Mouse (Mus musculus) kidney, adult 2 months (tissue): Measurements from ENCODE around the gene Ntn4. TPM values are rescaled to one million over a fixed set of nuclear protein-coding genes. Genes with fewer than 3 reads are reported as not detected.

Experiments
- DNase-seq: peaks from one replicate; pipeline ENCODE4 v3.0.0; 2021
- H3K27ac ChIP-seq: fragments of 200-500 bp; 2 replicates; pipeline ENCODE4 v1.5.1; 2012; ENCODE audit warnings: low read depth, low read length, control low read depth, inconsistent platforms; ENCODE audit not compliant: insufficient read depth
- H3K27me3 ChIP-seq: fragments of 200-500 bp; replicated peaks from 2 replicates; pipeline ENCODE4 v1.6.1; 2012; ENCODE audit warnings: mild to moderate bottlenecking, moderate library complexity, low read length, inconsistent platforms; ENCODE audit not compliant: control insufficient read depth, insufficient read depth
- H3K36me3 ChIP-seq: fragments of 200-500 bp; 2 replicates; pipeline ENCODE4 v1.6.1; 2012; ENCODE audit warnings: mild to moderate bottlenecking, moderate library complexity, low read length, inconsistent platforms; ENCODE audit not compliant: control insufficient read depth, insufficient read depth
- H3K4me1 ChIP-seq: fragments of 200-500 bp; 2 replicates; pipeline ENCODE4 v1.6.1; 2011; ENCODE audit warnings: low read length; ENCODE audit not compliant: control insufficient read depth, insufficient read depth
- H3K4me3 ChIP-seq: fragments of 200-500 bp; 2 replicates; pipeline ENCODE4 v1.5.1; 2011; ENCODE audit warnings: mild to moderate bottlenecking, low read depth, low read length, control low read depth; ENCODE audit not compliant: insufficient read depth
- CTCF ChIP-seq: fragments of 200-500 bp; conservative IDR thresholded peaks from 2 replicates; pipeline ENCODE4 v1.5.1; 2011; ENCODE audit warnings: low read depth, mild to moderate bottlenecking, control low read depth, low read length, moderate library complexity, mixed read lengths; ENCODE audit not compliant: insufficient read depth, insufficient read length
- POLR2A ChIP-seq: fragments of 200-500 bp; IDR thresholded peaks from one replicate; pipeline ENCODE4 v1.6.1; 2011; ENCODE audit warnings: low read depth, low read length, control low read depth
- WGBS: fragments of 180-500 bp; shearing (Covaris S2); methylation state at CpG from one replicate; pipeline ENCODE4 v1.1.7; 2018; 5-methylcytosine and 5-hydroxymethylcytosine counted together
- polyA plus RNA-seq: library from polyadenylated mRNA; depleted of rRNA; stranded (reverse); fragments of >200 nt; gene quantifications from 2 replicates; pipeline ENCODE4 v1.2.3, GENCODE M21; 2012

Ntn4 gene
- polyA plus RNA-seq, 1 experiment, result 35.1 TPM

DNA sequence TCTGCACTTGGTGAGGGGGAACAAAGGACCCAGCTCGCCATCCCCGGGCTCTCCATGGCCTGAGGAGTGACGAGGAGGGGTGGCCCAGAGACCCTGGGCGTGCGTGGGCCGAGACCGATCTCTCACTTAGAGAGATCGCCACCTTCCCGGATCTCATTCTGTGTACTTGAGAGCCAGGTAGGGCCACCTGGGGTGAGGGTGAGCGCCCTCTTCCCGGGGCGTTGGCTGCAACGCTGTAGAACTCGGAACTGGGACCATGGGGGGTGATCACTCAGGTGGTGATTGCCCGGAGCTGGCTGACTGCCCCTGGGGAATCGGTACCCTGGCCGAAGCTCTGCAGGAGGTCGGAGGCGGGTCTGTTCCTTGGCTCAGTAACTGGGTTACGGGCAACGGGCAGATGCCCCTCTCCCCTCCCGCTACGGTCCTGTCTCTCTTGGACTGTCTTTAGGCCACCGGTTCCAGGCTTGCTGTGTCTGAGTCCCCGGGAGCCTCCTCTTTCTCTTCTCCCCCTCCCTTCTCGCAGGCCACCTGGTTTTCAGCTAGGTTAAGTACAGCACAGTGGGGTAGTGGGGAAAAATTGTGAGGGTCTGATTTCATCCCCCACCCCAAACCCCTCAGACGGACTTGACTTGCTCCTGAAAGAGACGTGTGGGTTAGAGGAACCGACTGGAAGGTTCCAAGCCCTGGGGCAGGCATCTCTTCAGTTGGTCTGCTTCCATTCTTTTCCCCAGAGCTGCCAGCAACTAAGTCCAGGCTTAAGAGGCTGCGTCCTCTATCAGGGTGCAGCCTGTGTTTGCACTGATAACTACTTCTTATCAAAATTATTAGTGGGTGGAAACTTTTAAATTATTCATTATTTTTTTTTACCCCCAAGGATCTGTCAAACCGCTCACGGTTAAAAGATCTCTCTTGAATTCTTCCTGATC is 1.6 kb downstream of the Ntn4 start:
- peak; percentile 93 for DNase-seq
- Histone ChIP-seq H3K4me3 (peak overlapping the region; percentile 83), H3K36me3 (no peaks in the 10 kb centered on the region; the same call in 1 of the 2 replicates), H3K4me1 (peaks cover 3% of the 10 kb centered on the region; the same call in 1 of the 2 replicates), H3K27ac (peak overlapping the region; percentile 78), H3K27me3 (no peaks in the 10 kb centered on the region)
- 12% methylated on average over 32 of the region's 32 CpGs for WGBS
- no peak for TF ChIP-seq CTCF
- TF ChIP-seq POLR2A, result no peak

DNA sequence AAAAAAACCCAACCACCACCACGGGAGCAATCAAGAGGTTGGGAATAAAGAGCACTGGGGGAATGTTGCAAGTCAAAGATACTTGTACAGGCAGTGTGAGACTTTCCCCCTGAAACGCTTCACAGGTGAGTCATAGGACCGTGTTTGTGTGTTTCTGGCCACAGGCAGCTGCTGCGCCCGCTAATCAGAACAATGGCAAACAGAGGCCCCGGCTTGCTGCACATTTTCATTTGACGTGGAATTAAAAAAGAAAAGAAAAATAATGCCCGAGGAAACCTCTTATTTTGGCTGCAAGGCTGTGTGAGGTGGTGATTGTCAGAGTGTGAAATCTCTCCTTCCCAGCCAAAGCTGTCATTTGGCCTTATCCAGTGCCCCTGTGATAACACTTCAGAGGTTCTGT is 2.4 kb downstream of the Ntn4 start:
- H3K27me3 ChIP-seq, result no peaks in the 10 kb centered on the region
- 58% methylated on average over 8 of the region's 8 CpGs for WGBS

DNA sequence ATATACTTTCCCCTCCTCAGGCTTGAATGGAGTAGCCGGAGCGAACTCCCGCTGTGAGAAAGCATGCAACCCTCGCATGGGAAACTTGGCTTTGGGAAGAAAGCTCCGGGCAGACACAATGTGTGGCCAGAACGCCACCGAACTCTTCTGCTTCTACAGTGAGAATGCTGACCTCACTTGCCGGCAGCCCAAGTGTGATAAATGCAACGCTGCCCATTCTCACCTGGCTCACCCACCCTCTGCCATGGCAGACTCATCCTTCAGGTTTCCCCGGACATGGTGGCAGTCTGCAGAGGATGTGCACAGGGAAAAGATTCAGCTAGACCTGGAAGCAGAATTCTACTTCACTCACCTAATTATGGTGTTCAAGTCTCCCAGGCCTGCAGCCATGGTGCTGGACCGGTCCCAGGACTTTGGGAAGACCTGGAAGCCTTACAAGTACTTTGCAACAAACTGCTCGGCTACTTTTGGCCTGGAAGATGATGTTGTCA is 4.0 kb downstream of the Ntn4 start:
- TF ChIP-seq POLR2A, result no peak
- TF ChIP-seq CTCF, result no peak
- no peaks in the 10 kb centered on the region; the same call in 1 of the 2 replicates for H3K36me3 ChIP-seq
- 85% methylated on average over 12 of the region's 12 CpGs for WGBS
- peaks cover 3% of the 10 kb centered on the region; the same call in 1 of the 2 replicates for H3K4me1 ChIP-seq
- H3K27ac ChIP-seq, result no peak overlapping the region
- no peak for DNase-seq
- no peak overlapping the region for H3K4me3 ChIP-seq
- no peaks in the 10 kb centered on the region for H3K27me3 ChIP-seq

More for the DNA sequence above, 2.4 kb downstream of the Ntn4 start:
- TF ChIP-seq CTCF, result no peak
- no peak for TF ChIP-seq POLR2A
- Histone ChIP-seq H3K36me3 (no peaks in the 10 kb centered on the region; the same call in 1 of the 2 replicates), H3K4me1 (peaks cover 3% of the 10 kb centered on the region; the same call in 1 of the 2 replicates), H3K4me3 (no peak overlapping the region), H3K27ac (no peak overlapping the region)
- DNase-seq, result no peak

DNA sequence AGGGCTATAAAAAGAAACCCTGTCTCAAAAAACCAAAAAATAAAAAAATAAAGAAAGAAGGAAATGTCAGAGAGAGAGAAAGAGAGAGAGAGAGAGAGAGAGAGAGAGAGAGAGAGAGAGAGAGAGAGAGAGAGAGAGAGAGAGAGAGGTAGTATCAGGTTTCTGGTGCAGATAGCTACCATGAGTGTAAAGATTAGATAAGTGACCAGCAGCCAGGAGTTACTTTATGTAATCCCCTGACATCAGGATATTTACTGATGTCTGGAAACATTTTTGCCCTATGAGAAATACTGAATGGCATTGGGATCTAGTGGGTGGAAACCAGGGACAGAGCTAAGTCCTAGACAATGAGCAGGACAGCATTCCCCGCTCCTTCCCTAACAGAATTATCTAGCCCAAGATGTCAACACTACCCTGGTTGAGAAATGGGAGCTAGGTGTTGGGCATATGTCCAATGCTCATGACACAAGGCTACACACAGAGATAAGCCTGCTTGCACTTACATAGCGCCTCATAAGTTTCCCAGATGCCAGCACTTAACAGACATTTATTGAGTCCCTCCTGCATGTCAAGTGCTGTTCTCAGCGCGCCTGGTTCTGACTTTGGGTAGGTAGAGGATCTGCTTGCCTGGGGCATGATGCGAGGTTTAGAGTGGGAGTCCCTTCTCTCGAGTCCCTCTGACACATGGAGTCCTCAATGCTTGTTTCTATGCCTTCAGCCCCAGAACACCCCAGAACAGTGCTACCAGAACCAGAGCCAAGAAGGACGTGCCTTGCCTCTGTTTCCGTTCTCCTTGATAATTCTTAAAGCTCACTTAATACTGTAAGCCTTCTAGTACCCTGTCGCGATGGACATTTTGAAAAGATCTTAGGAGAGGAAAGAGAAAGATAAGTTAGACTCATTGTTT is 7.4 kb downstream of the Ntn4 start:
- TF ChIP-seq CTCF (no peak), POLR2A (no peak)
- Histone ChIP-seq H3K27ac (no peak overlapping the region), H3K4me1 (no peaks in the 10 kb centered on the region), H3K36me3 (no peaks in the 10 kb centered on the region; the same call in 1 of the 2 replicates), H3K27me3 (no peaks in the 10 kb centered on the region), H3K4me3 (no peak overlapping the region)
- no peak for DNase-seq
- WGBS, result 93% methylated on average over 10 of the region's 10 CpGs

DNA sequence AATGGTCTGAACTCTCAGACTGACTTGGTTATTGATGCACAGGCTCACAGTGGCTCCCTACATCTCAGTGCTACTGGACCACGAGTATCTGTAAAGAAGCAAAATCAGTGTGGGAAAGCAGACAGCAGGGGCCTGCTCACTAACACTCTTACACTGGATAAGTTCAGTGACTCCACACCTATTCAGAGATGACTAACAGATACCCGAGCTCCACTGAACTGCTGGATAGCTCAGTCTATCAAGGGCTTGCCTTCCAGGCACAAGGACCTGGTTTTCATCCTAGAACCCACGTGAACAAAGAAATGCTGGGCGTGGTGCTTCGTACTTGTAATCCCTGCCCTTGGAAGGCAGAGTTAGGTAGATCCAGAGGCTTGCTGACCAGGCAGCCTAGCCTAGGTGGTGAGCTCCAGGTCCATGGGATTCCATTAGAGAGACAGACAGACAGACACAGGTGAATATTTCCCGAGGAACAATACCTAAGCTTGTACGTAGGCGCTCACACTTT is 8.2 kb downstream of the Ntn4 start:
- TF ChIP-seq CTCF (no peak), POLR2A (no peak)
- Histone ChIP-seq H3K27me3 (no peaks in the 10 kb centered on the region), H3K27ac (no peak overlapping the region), H3K4me3 (no peak overlapping the region), H3K4me1 (no peaks in the 10 kb centered on the region), H3K36me3 (no peaks in the 10 kb centered on the region; the same call in 1 of the 2 replicates)
- DNase-seq, result no peak
- 85% methylated on average over 8 of the region's 8 CpGs for WGBS

DNA sequence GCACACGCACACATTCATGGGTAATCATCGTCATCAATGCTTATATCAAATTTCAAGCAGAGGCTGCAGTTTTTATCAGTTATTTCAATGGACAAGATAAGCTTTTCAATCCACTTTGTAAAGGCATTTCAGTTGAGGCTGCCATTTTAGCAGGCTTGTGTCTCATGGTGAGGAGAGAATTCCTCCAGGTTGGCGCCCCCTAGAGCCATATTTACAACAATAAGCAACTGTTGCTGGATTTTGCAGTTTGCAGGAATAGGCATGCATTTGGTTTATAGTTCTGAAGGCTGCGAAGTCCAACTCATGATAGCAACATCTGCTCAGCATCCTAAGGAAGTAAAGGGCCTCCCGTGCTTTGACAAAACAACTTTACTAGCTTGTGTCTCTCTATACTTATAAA is 8.6 kb downstream of the Ntn4 start:
- Histone ChIP-seq H3K36me3 (no peaks in the 10 kb centered on the region; the same call in 1 of the 2 replicates), H3K4me1 (no peaks in the 10 kb centered on the region), H3K27ac (no peak overlapping the region), H3K4me3 (no peak overlapping the region), H3K27me3 (no peaks in the 10 kb centered on the region)
- 88% methylated on average over 5 of the region's 5 CpGs for WGBS
- TF ChIP-seq CTCF (0 out of 2 replicates have a peak, but pooled peaks have one; percentile 28), POLR2A (no peak)
- DNase-seq, result no peak

DNA sequence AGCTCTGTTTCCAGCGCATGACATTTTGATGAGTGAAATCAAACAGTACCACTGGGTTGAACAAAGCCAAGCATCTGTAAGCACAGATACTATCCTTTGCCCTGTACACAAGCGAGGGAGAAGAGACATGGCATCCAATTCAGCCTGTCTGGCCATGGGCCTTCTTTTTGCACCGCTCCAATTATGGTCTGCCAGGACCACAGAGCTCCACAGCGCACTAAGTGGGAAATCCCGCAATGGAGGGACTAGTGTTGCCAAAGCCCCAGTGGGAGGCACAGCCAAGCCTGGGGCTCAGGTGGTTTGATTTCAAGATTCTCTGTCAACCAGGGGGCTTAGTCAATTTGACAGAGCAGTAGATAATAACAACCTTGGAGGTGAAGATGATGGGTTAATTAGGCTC is 9.1 kb downstream of the Ntn4 start:
- no peak overlapping the region for H3K27ac ChIP-seq
- no peak overlapping the region for H3K4me3 ChIP-seq
- H3K4me1 ChIP-seq, result no peaks in the 10 kb centered on the region
- H3K36me3 ChIP-seq, result no peaks in the 10 kb centered on the region; the same call in 1 of the 2 replicates
- H3K27me3 ChIP-seq, result no peaks in the 10 kb centered on the region
- WGBS, result 99% methylated on average over 5 of the region's 5 CpGs
- no peak for DNase-seq
- TF ChIP-seq CTCF (no peak), POLR2A (no peak)
